Mouse (Mus musculus): Measurements from ENCODE around the gene Maneal. TPM values are rescaled to one million over a fixed set of nuclear protein-coding genes. Genes with fewer than 3 reads are reported as not detected.
A peak's percentile ranks its signal among the peaks of the same experiment; 100 is the strongest.

Gene Maneal
- 10.4 and 17.8 TPM in 2 replicates for polyA plus RNA-seq (2015; fragmentation: Nextera tagmentation; extraction: Ambion mirVana)

DNA sequence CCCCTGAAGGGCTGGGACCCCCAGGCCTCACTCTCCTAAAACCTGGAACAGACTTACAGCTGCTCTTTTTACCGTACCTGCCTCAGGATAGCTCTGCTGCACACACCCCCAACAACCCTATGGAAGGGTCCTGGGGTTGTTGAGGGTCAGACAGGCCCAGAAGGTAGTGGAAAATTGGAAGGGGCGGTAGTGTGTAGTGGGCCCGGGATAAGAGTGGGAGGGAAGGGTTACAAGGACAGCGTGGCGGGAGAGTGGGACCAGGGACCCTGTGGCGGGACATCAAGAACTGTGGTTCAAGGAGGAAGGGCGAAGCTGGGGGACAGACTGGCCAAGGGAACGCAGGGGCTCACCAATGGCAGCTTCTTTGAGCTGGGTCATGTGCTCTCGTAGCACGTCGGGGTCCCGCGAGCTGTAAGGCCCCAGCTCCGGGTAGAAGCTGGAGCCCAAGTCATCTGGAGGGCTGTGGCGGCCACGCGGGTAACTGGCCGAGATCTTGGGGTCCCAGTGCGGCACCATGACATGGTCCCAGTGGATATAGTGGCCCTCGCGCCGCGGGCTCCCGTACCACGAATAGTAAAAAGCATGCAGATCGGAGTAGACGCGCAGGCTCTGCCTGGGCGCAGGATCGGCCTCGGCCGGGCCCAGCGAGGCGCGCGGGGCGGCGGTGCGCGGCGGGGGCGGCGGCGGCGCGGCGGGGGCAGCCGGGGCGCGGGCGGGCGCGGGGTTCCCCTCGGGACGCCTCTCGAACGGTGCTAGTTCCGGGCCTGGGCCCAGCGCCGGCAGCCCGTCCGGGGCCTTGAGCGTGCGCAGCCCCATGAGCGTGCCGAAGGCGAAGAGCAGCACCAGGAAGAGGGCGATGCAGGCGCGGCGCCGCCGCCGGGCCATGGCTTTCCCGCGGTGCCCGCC is at the start of gene Maneal:
Gene Maneal (minus strand): TSS at position 889 of the 906 bp plus-strand sequence.
- 2% methylated on average over 69 of the region's 77 CpGs for WGBS
- H3K9me3 ChIP-seq (replicated peaks): no peaks in the 10 kb centered on the region
- ATAC-seq (ENCODE audit: low FRiP score): peak; percentile 49
- peak within 1 kb of the TSS; percentile 84 for H3K27ac ChIP-seq (replicated peaks)
- H3K4me1 ChIP-seq: peaks cover 31% of the 10 kb centered on the region
- peak within 1 kb of the TSS; percentile 73 for H3K4me3 ChIP-seq (replicated peaks)
- peak within 1 kb of the TSS; percentile 80 for H3K9ac ChIP-seq (replicated peaks)
- peak within 1 kb of the TSS; percentile 85 for H3K4me2 ChIP-seq
- peaks cover 30% of the 10 kb centered on the region for H3K36me3 ChIP-seq
- no peaks in the 10 kb centered on the region for H3K27me3 ChIP-seq (replicated peaks)

DNA sequence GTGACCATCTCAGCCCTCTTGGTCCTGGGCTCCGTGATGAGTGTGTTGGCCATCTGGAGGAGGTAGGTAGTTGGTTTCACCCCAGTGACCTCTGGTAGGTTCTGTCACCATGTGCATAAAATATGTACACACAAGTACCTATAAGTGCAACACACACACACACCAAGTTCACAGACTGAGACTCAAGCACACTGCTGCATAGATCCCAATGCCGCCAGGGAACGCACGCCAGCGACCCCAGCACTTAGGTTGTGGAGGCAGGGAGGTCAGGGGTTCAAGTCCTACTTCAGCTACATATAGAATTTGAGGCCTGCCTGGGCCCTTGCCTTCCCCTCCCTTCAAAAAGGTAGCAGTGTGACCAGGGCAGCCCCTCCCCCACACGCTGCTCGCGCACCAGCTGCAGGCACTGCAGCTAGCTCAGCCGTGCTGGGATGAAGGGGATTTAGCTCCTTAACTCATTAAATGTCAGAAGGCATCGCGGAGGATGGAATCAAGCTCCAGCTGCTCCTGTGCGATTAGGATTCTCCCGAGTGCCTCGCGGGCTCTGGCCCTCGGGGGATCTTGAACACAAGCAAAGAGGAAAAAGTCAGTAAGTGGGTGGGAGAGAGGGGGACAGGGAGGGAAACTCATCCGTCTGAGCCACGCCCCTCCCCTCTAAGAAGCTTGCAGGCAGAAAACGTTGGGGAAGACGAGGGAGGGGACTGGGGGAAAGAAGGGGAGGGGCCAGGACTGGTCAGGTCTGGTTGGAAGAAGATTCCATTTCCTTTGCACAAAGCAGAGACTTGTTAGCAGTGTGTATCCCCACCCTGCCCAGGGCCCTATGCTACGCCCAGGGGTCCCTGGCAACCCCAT is 44.2 kb upstream of the Maneal start:
- Histone ChIP-seq H3K4me2 (peak overlapping the region; percentile 53), H3K4me1 (peaks cover 14% of the 10 kb centered on the region), H3K27me3 (replicated peaks) (no peaks in the 10 kb centered on the region; the same call in 1 of the 2 replicates), H3K36me3 (no peaks in the 10 kb centered on the region), H3K4me3 (replicated peaks) (peak overlapping the region; percentile 17), H3K27ac (replicated peaks) (peak overlapping the region; percentile 23), H3K9me3 (replicated peaks) (no peaks in the 10 kb centered on the region), H3K9ac (replicated peaks) (peak overlapping the region; percentile 11; the same call in 1 of the 2 replicates)
- ATAC-seq (ENCODE audit: low FRiP score): peak; percentile 71
- whole genome bisulfite sequencing: 10% methylated on average over 21 of the region's 21 CpGs

DNA sequence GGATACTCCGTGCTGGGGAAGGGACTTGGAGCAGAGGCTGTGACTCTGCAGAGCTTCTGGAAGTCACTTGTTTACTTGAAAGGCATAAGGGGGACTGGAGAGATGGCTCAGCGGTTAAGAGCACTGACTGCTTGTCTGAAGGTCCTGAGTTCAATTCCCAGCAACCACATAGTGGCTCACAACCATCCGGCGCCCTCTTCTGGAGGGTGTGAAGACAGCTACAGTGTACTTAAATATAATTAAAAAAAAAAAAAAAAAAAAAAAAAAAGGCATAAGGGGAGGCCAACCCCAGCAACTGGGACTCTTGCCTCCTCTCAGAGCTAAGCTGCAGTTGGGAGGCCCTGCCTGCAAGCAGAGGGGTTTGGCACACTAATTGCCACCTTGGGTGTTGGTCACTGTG is 43.4 kb upstream of the Maneal start:
- H3K4me2 ChIP-seq: no peak overlapping the region
- no peaks in the 10 kb centered on the region for H3K9me3 ChIP-seq (replicated peaks)
- no peaks in the 10 kb centered on the region for H3K36me3 ChIP-seq
- no peak for ATAC-seq (ENCODE audit: low FRiP score)
- H3K4me3 ChIP-seq (replicated peaks): no peak overlapping the region
- no peaks in the 10 kb centered on the region; the same call in 1 of the 2 replicates for H3K27me3 ChIP-seq (replicated peaks)
- 65% methylated on average over 4 of the region's 4 CpGs for WGBS
- H3K4me1 ChIP-seq: peaks cover 14% of the 10 kb centered on the region
- H3K27ac ChIP-seq (replicated peaks): no peak overlapping the region
- no peak overlapping the region for H3K9ac ChIP-seq (replicated peaks)

DNA sequence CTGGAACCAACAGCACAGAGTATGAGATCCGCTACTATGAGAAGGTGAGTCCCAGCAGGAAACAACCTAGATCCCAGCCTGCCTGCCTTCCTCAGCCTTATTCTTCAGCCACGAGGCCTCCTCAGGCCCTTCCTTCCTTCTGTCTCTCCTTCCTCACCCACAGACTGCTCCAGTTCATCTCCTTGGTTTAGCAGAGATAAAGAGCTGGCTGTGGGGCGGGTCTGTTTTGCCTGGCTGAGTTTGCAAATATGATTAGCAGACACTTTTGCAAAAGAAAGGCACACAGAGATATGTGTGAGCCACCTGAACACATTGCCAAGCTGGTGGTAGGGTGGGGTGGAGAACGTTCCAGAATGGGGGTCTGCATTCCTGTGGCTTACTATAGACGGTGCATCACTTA is 37.9 kb upstream of the Maneal start:
- 71% methylated on average over 5 of the region's 5 CpGs for WGBS
- no peaks in the 10 kb centered on the region for H3K36me3 ChIP-seq
- no peak for ATAC-seq (ENCODE audit: low FRiP score)
- no peak overlapping the region for H3K27ac ChIP-seq (replicated peaks)
- no peak overlapping the region for H3K9ac ChIP-seq (replicated peaks)
- H3K9me3 ChIP-seq (replicated peaks): no peaks in the 10 kb centered on the region
- H3K4me3 ChIP-seq (replicated peaks): no peak overlapping the region
- H3K4me1 ChIP-seq: peaks cover 1% of the 10 kb centered on the region; the same call in 1 of the 2 replicates
- H3K4me2 ChIP-seq: no peak overlapping the region
- H3K27me3 ChIP-seq (replicated peaks): peaks cover 16% of the 10 kb centered on the region

DNA sequence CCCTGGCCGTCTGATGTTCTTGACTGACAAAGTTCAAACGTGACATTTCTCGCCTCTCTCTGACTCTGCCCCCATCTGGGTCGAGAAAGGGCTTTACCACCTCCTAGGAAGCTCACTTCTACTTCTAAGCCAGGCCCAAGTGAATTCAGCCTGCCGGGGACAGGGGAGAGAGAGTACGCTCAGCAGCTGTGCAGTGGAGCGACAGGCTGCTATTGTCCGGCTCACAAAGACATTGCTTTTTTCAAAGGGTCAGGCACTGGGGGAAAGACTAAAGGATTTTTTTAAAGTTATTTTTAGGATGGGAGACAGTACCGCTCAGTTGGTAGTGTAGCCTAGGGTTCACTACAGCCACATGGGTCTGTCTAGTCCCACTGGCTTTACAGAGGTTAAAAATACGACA is 36.5 kb upstream of the Maneal start:
- no peak overlapping the region for H3K4me3 ChIP-seq (replicated peaks)
- H3K4me2 ChIP-seq: no peak overlapping the region
- no peak overlapping the region for H3K9ac ChIP-seq (replicated peaks)
- no peaks in the 10 kb centered on the region for H3K9me3 ChIP-seq (replicated peaks)
- H3K27ac ChIP-seq (replicated peaks): no peak overlapping the region
- no peaks in the 10 kb centered on the region for H3K36me3 ChIP-seq
- WGBS: 21% methylated on average over 10 of the region's 10 CpGs
- ATAC-seq (ENCODE audit: low FRiP score): no peak
- H3K27me3 ChIP-seq (replicated peaks): peaks cover 22% of the 10 kb centered on the region
- H3K4me1 ChIP-seq: peaks cover 14% of the 10 kb centered on the region

DNA sequence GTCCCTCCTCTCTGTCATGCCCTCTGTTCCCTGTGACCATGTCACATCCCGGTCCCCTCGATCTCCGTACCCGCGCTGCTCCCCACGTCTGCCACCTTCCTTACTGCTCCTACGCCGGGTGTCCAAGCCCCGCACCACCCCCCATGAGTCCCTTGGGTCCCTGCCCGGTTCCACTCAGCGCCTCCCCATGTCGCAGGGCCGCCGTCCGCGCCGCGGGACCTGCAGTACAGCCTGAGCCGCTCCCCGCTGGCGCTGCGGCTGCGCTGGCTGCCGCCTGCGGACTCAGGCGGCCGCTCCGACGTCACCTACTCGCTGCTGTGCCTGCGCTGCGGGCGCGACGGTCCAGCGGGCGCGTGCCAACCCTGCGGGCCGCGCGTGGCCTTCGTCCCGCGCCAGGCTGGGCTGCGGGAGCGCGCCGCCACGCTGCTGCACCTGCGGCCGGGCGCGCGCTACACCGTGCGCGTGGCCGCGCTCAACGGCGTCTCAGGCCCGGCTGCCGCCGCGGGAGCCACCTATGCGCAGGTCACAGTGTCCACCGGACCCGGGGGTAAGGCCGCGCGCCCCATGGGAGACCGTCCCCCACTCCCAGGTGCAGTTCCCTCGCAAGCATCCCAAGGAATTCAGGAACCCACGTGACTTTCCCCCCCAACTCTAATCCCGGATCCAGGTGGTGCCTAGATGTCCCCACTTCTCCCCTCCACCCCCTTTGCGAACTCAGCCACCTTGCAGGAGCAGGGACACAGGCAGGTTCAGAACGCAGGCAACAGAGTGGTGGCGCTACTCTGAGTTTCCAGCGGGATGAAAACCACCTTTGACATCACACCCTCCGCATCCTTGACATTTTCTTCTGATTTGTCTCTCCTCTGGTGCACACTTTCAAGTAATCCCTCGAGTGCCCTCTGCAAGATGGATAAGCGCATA is 32.8 kb upstream of the Maneal start:
- H3K27me3 ChIP-seq (replicated peaks): peaks cover 32% of the 10 kb centered on the region
- WGBS: 1% methylated on average over 82 of the region's 83 CpGs
- peak overlapping the region; percentile 49 for H3K4me3 ChIP-seq (replicated peaks)

DNA sequence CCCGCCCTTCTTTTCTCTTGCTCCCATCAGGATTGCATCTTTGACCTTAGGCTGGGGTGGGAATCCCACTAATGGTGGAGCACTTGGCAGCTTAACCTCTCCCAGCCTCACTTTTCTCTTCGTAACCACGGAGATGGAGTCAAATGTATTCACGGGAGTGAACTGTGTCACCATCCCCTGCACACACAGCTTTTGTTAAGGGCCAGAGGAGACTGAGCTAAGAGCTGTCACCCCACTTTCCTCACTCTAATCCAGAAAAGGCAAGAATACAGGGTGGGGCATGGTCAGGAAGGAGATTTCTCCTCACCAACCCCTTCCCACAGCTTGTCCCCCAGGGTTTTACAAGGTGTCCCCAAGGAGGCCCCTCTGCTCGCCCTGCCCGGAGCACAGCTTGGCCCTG is 31.8 kb upstream of the Maneal start:
- WGBS: 24% methylated on average over 6 of the region's 6 CpGs
- no peaks in the 10 kb centered on the region for H3K9me3 ChIP-seq (replicated peaks)
- H3K27me3 ChIP-seq (replicated peaks): peaks cover 32% of the 10 kb centered on the region
- H3K36me3 ChIP-seq: no peaks in the 10 kb centered on the region
- H3K4me1 ChIP-seq: peaks cover 14% of the 10 kb centered on the region
- H3K27ac ChIP-seq (replicated peaks): no peak overlapping the region
- H3K4me2 ChIP-seq: peak overlapping the region; percentile 81
- peak overlapping the region; percentile 28; the same call in 1 of the 2 replicates for H3K9ac ChIP-seq (replicated peaks)
- ATAC-seq (ENCODE audit: low FRiP score): peak; percentile 22; the same call in 1 of the 2 replicates
- peak overlapping the region; percentile 49 for H3K4me3 ChIP-seq (replicated peaks)

More for the DNA sequence above, 32.8 kb upstream of the Maneal start:
- Histone ChIP-seq H3K36me3 (no peaks in the 10 kb centered on the region), H3K9me3 (replicated peaks) (no peaks in the 10 kb centered on the region), H3K27ac (replicated peaks) (peak overlapping the region; percentile 58; the same call in 1 of the 2 replicates), H3K9ac (replicated peaks) (peak overlapping the region; percentile 51), H3K4me1 (peaks cover 14% of the 10 kb centered on the region), H3K4me2 (peak overlapping the region; percentile 81)
- ATAC-seq (ENCODE audit: low FRiP score): peak; percentile 76

DNA sequence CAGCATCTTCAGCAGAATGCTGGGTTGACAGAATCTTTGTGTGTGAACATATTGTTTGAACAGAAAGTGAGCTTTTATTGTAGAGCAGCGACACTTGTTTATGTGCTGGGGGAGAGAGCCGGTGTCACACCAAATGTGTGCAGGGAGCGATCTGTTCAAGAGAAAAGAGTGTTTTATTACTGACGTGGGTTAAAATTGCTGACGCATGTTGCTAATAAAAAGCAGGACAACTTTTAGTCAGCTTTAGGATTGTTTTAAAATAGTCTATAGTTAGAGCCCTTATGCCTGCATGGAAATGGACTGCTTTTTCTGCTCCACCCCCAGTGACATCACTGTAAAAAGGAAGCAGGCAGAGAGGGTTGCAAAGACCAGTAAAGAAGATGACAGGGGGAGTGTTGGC is 28.9 kb upstream of the Maneal start:
- no peak overlapping the region for H3K4me2 ChIP-seq
- no peak overlapping the region for H3K27ac ChIP-seq (replicated peaks)
- H3K36me3 ChIP-seq: no peaks in the 10 kb centered on the region
- no peak overlapping the region for H3K9ac ChIP-seq (replicated peaks)
- peaks cover 22% of the 10 kb centered on the region for H3K27me3 ChIP-seq (replicated peaks)
- no peak overlapping the region for H3K4me3 ChIP-seq (replicated peaks)
- no peak for ATAC-seq (ENCODE audit: low FRiP score)
- H3K4me1 ChIP-seq: peaks cover 14% of the 10 kb centered on the region
- H3K9me3 ChIP-seq (replicated peaks): no peaks in the 10 kb centered on the region
- WGBS: 56% methylated on average over 5 of the region's 5 CpGs

DNA sequence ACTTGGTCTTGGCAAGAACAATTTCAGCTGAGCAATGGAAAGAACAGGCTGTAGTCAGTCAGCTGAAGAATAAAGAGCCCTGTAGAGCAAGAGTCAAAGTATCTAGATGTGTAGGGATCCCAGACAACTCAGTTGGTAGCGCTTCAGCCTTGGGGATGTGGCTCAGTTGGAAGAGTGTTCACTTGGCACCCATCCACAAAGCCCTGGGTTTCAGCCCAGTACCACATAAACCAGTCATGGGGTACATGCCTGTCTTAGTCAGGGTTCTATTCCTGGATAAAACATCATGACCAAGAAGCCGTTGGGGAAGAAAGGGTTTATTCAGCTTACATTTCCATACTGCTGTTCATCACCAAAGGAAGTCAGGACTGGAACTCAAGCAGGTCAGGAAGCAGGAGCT is 28.0 kb upstream of the Maneal start:
- no peak overlapping the region for H3K4me3 ChIP-seq (replicated peaks)
- H3K4me1 ChIP-seq: peaks cover 13% of the 10 kb centered on the region
- H3K4me2 ChIP-seq: no peak overlapping the region
- no peaks in the 10 kb centered on the region for H3K9me3 ChIP-seq (replicated peaks)
- peaks cover 23% of the 10 kb centered on the region for H3K27me3 ChIP-seq (replicated peaks)
- no peak overlapping the region for H3K27ac ChIP-seq (replicated peaks)
- no peak overlapping the region for H3K9ac ChIP-seq (replicated peaks)
- no peak for ATAC-seq (ENCODE audit: low FRiP score)
- WGBS: 73% methylated on average over 2 of the region's 2 CpGs
- no peaks in the 10 kb centered on the region for H3K36me3 ChIP-seq

DNA sequence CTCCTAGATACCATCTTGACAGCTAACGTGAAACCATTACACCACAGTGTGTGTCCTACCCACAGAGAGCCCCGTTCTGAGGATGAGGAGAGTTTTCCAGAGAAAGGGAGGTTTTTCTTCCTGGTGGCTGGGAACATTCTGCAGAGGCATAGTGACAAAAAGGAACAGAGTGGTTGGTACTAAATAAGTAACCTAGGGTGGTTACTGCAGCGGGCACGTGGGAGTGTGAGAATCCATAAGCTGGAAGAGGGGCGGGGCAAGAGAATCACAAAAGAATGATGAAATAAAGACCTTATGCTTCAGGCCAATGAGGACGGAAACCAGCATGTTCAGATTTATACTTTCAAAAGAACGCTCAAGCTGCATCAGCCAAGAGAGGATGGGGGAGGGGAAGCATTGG is 26.7 kb upstream of the Maneal start:
- peaks cover 26% of the 10 kb centered on the region for H3K27me3 ChIP-seq (replicated peaks)

More for the DNA sequence above, 26.7 kb upstream of the Maneal start:
- no peak for ATAC-seq (ENCODE audit: low FRiP score)
- H3K9me3 ChIP-seq (replicated peaks): no peaks in the 10 kb centered on the region
- no peak overlapping the region for H3K4me2 ChIP-seq
- no peak overlapping the region for H3K4me3 ChIP-seq (replicated peaks)
- H3K9ac ChIP-seq (replicated peaks): no peak overlapping the region
- H3K36me3 ChIP-seq: no peaks in the 10 kb centered on the region
- no peak overlapping the region for H3K27ac ChIP-seq (replicated peaks)
- WGBS: 73% methylated on average over 7 of the region's 7 CpGs
- H3K4me1 ChIP-seq: peaks cover 2% of the 10 kb centered on the region; the same call in 1 of the 2 replicates

All from neural tube, embryonic 15.5 days (tissue).